Mouse (Mus musculus) common myeloid progenitor, adult 5-6 weeks (primary cell): ENCODE measurements around the gene Col4a6. TPM values are rescaled to one million over a fixed set of nuclear protein-coding genes. Genes with fewer than 3 reads are reported as not detected.
A peak's percentile ranks its signal among the peaks of the same experiment; 100 is the strongest.

Source experiments
- ATAC-seq: replicated peaks from 2 replicates; pipeline ENCODE4 v1.8.0; 2016; ENCODE audit warnings: low read depth, mild to moderate bottlenecking, moderate TSS enrichment, inconsistent platforms; ENCODE audit not compliant: poor library complexity, severe bottlenecking
- total RNA-seq: library from RNA; stranded (forward); fragments of 200-1000, 187-1606 nt; gene quantifications from 2 replicates; pipeline ENCODE4 v1.2.3, GENCODE M21; 2017

Gene Col4a6
- total RNA-seq, 1 experiment from 2014 or later, result not detected

- no peak for ATAC-seq
These were observed 197.5 kb downstream of the Col4a6 start for GRCm38 (mm10) chrX:141276397-141276796.

- ATAC-seq, result no peak
These were observed 207.9 kb downstream of the Col4a6 start for GRCm38 (mm10) chrX:141265986-141266385.

- peak; percentile 78 for ATAC-seq
These were observed 224.2 kb downstream of the Col4a6 start for GRCm38 (mm10) chrX:141249636-141250035.

- 0 out of 2 replicates have a peak, but pooled peaks have one; percentile 39 for ATAC-seq
These were observed 237.1 kb downstream of the Col4a6 start for GRCm38 (mm10) chrX:141236564-141237333.

GRCm38 (mm10) chrX:141228169-141228568 lies 245.7 kb downstream of the Col4a6 start:
- peak; percentile 83 for ATAC-seq

GRCm38 (mm10) chrX:141212802-141213201 lies 261.1 kb downstream of the Col4a6 start:
- peak; percentile 83 for ATAC-seq

GRCm38 (mm10) chrX:141198993-141199392 lies 274.9 kb downstream of the Col4a6 start:
- ATAC-seq, result no peak

GRCm38 (mm10) chrX:141195036-141195435 lies 278.8 kb downstream of the Col4a6 start:
- no peak for ATAC-seq

GRCm38 (mm10) chrX:141175353-141175752 lies 298.5 kb downstream of the Col4a6 start:
- 0 out of 2 replicates have a peak, but pooled peaks have one; percentile 47 for ATAC-seq

GRCm38 (mm10) chrX:141165067-141165466 lies 308.8 kb downstream of the Col4a6 start:
- ATAC-seq, result no peak

GRCm38 (mm10) chrX:141160371-141160770 lies 313.5 kb downstream of the Col4a6 start:
- ATAC-seq, result no peak

GRCm38 (mm10) chrX:141158160-141158559 lies 315.7 kb downstream of the Col4a6 start:
- ATAC-seq, result no peak

GRCm38 (mm10) chrX:141157626-141158025 lies 316.2 kb downstream of the Col4a6 start:
- ATAC-seq, result no peak

- ATAC-seq, result peak; percentile 87
These were observed 317.2 kb downstream of the Col4a6 start for GRCm38 (mm10) chrX:141156696-141157095.

- no peak for ATAC-seq
These were observed 322.7 kb downstream of the Col4a6 start for GRCm38 (mm10) chrX:141151182-141151581.

- no peak for ATAC-seq
These were observed 323.6 kb downstream of the Col4a6 start for GRCm38 (mm10) chrX:141150290-141150689.

- ATAC-seq, result peak; percentile 86
These were observed 324.2 kb downstream of the Col4a6 start for GRCm38 (mm10) chrX:141149705-141150104.

Other genes with a start within 250 kb of the Col4a6 start
- gene Col4a5, start 1.3 kb upstream of the Col4a6 start, total RNA-seq, result not detected in 2 replicates